Mouse (Mus musculus): Measurements from ENCODE around the gene Ucp2. TPM values are rescaled to one million over a fixed set of nuclear protein-coding genes. Genes with fewer than 3 reads are reported as not detected.
A peak's percentile ranks its signal among the peaks of the same experiment; 100 is the strongest.

Gene Ucp2
- polyA plus RNA-seq, 1 experiment from 2014 or later: 208 TPM

DNA sequence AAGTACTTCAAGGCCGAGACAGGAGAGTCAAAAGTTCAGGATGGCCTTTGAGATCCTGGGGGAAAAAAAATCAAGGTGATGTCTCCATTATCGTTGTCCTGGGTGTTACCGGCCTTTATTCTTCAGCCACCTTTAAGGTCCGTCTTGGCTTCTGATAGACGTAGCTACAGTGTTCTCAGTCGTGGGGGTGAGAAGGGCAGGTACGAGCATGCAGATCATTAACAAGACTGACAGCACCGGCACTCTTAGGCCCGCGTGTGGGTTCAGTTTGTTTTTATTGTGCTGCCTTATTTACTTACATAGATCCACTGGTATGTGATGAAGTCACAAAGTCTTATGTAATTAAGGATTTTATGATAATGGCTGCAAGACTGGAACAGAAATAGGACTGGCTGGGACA lies 29.4 kb upstream of the Ucp2 start:
- H3K27me3 ChIP-seq (ENCODE audit: control insufficient read depth, insufficient read depth, low read length): no peaks in the 10 kb centered on the region
- H3K36me3 ChIP-seq (ENCODE audit: control insufficient read depth, insufficient read depth, low read length): peaks cover 14% of the 10 kb centered on the region
- WGBS: 54% methylated on average over 10 of the region's 10 CpGs
- no peak overlapping the region for H3K9ac ChIP-seq (replicated peaks; ENCODE audit: low read depth, low read length)
- no peak overlapping the region for H3K4me2 ChIP-seq (replicated peaks; ENCODE audit: low read depth, low read length)
- H3K9me3 ChIP-seq (ENCODE audit: control insufficient read depth, low read depth, low read length): no peaks in the 10 kb centered on the region
- ATAC-seq (ENCODE audit: insufficient number of reproducible peaks, insufficient read depth, low FRiP score, low read depth): no peak
- no peak overlapping the region for H3K27ac ChIP-seq (ENCODE audit: low read length)
- H3K4me3 ChIP-seq (ENCODE audit: low read depth, low read length): no peak overlapping the region
- peaks cover 6% of the 10 kb centered on the region for H3K4me1 ChIP-seq (ENCODE audit: control insufficient read depth, insufficient read depth, low read length)

DNA sequence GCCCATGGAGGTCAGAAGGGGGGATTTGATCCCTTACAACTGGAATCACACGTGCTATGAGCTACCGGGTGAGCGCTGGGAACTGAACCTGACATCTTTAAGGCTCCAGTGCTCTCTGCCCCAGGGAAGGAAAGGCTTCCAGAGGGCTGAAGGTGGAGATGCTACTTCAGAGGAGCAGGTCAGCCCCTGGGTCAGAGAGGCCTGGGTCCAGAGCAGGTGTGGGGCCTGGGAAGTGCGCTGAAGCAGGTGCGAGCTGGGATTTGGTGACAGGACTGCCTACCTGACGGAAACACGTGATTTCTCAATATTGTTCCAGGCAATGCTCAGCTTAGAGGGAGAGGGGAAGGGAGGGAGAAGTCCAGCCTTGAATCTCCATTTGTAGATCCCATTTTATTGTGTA lies 28.9 kb upstream of the Ucp2 start:
- Histone ChIP-seq H3K36me3 (ENCODE audit: control insufficient read depth, insufficient read depth, low read length) (peaks cover 17% of the 10 kb centered on the region; the same call in 1 of the 2 replicates), H3K4me2 (replicated peaks; ENCODE audit: low read depth, low read length) (no peak overlapping the region), H3K4me1 (ENCODE audit: control insufficient read depth, insufficient read depth, low read length) (peaks cover 6% of the 10 kb centered on the region), H3K9me3 (ENCODE audit: control insufficient read depth, low read depth, low read length) (no peaks in the 10 kb centered on the region), H3K27ac (ENCODE audit: low read length) (no peak overlapping the region), H3K27me3 (ENCODE audit: control insufficient read depth, insufficient read depth, low read length) (no peaks in the 10 kb centered on the region), H3K4me3 (ENCODE audit: low read depth, low read length) (no peak overlapping the region), H3K9ac (replicated peaks; ENCODE audit: low read depth, low read length) (no peak overlapping the region)
- ATAC-seq (ENCODE audit: insufficient number of reproducible peaks, insufficient read depth, low FRiP score, low read depth): no peak
- 88% methylated on average over 7 of the region's 7 CpGs for WGBS

DNA sequence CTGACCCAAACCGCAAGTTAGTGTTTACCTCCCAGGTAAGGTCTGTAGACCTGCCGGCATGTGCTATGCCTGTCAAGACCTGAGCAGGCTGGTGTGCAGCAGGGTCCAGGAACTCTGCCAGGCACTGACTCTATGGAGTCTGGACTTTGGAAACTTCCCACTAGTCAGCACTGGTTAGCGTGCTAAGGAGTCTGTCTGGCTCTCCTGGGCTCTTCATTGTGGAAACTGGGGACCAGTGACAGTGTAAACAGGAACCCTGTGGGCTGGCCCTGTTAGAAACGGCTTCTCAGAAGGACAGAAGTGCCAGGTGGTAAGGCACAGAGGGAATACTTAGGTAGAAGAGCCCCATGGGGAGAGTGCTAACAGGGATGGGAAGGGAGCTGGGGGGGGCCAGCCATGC lies 27.9 kb upstream of the Ucp2 start:
- H3K27me3 ChIP-seq (ENCODE audit: control insufficient read depth, insufficient read depth, low read length): no peaks in the 10 kb centered on the region
- H3K9ac ChIP-seq (replicated peaks; ENCODE audit: low read depth, low read length): no peak overlapping the region
- H3K4me1 ChIP-seq (ENCODE audit: control insufficient read depth, insufficient read depth, low read length): peaks cover 6% of the 10 kb centered on the region
- H3K9me3 ChIP-seq (ENCODE audit: control insufficient read depth, low read depth, low read length): no peaks in the 10 kb centered on the region
- WGBS: 65% methylated on average over 4 of the region's 4 CpGs
- no peak for ATAC-seq (ENCODE audit: insufficient number of reproducible peaks, insufficient read depth, low FRiP score, low read depth)
- H3K36me3 ChIP-seq (ENCODE audit: control insufficient read depth, insufficient read depth, low read length): peaks cover 15% of the 10 kb centered on the region; the same call in 1 of the 2 replicates
- no peak overlapping the region; the same call in 1 of the 2 replicates for H3K4me2 ChIP-seq (replicated peaks; ENCODE audit: low read depth, low read length)
- H3K4me3 ChIP-seq (ENCODE audit: low read depth, low read length): no peak overlapping the region
- H3K27ac ChIP-seq (ENCODE audit: low read length): peak overlapping the region; percentile 46; the same call in 1 of the 2 replicates

DNA sequence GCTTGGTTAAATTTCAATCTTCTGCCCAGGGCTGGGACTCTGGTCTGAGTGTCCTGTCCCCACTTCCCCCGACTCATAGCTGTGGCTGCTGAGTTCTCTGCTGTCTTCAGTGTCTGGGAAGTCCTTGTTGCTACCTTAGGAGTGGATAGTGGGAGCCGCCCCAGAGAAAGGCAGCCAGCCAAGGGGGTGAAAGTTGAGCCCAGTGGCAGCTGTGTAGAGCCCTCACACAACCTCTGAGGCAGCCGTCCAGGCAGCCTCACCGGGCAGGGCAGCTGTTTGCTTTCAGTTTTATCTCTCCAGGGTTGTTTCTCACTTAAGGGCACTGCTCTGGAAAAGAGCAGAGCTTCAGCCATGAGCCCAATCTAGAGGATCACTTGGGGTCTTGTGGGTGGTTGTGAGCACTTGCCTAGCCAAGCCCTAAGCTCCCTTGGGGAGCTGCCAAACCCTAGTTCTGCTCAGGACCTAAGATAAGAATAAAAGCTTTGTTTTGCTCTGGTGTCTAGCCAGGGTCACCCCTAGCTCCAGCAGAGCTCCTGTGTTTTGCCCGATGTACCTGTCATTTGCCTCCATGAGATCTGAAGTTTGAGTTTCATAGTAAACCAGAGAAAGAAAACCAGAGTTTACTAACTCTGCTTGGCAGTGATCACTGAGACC lies 27.4 kb upstream of the Ucp2 start:
- Histone ChIP-seq H3K4me1 (ENCODE audit: control insufficient read depth, insufficient read depth, low read length) (peaks cover 6% of the 10 kb centered on the region), H3K27ac (ENCODE audit: low read length) (peak overlapping the region; percentile 46; the same call in 1 of the 2 replicates), H3K9ac (replicated peaks; ENCODE audit: low read depth, low read length) (no peak overlapping the region), H3K36me3 (ENCODE audit: control insufficient read depth, insufficient read depth, low read length) (peaks cover 14% of the 10 kb centered on the region; the same call in 1 of the 2 replicates), H3K9me3 (ENCODE audit: control insufficient read depth, low read depth, low read length) (no peaks in the 10 kb centered on the region), H3K4me2 (replicated peaks; ENCODE audit: low read depth, low read length) (no peak overlapping the region; the same call in 1 of the 2 replicates), H3K4me3 (ENCODE audit: low read depth, low read length) (no peak overlapping the region), H3K27me3 (ENCODE audit: control insufficient read depth, insufficient read depth, low read length) (no peaks in the 10 kb centered on the region)
- WGBS: 40% methylated on average over 5 of the region's 5 CpGs
- ATAC-seq (ENCODE audit: insufficient number of reproducible peaks, insufficient read depth, low FRiP score, low read depth): peak; percentile 16; the same call in 1 of the 2 replicates

DNA sequence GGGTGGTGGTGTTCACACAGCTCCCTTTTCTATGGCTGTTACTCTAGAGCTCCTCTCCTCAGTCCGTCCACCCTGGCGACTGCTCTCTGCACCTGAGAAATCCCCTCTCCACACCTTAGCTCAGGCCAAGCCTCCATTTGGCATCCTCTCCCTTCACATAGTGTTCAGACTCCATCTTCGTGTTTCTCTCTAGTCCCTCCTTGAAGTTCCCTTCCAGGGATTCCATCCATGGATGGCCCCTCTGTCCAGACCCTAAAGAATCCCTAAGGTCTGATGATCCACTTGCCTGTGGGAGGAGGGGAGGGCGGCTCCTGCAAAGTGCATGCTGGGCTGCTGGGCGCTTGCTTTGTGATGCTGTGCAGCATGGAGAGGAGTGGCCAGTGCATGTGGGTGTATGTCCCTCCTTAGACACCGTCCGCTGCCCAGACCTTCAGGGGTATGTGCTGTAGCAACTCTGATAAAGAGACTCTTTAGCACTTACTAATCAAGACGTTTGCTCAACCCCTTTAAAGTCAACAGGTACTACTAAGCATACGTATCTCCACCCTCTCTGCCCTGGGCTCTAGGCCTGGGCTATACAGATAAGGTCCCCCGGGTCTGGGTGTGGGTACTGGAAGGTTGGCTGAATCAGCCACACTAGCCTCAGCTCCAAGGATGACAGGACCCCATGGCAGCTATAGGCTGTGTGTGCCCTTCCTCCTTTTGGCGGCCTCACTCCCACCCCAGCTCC lies 26.2 kb upstream of the Ucp2 start:
- peak; percentile 91 for ATAC-seq (ENCODE audit: insufficient number of reproducible peaks, insufficient read depth, low FRiP score, low read depth)
- no peaks in the 10 kb centered on the region for H3K9me3 ChIP-seq (ENCODE audit: control insufficient read depth, low read depth, low read length)
- peak overlapping the region; percentile 30; the same call in 1 of the 2 replicates for H3K27ac ChIP-seq (ENCODE audit: low read length)
- no peaks in the 10 kb centered on the region for H3K27me3 ChIP-seq (ENCODE audit: control insufficient read depth, insufficient read depth, low read length)
- peaks cover 10% of the 10 kb centered on the region; the same call in 1 of the 2 replicates for H3K36me3 ChIP-seq (ENCODE audit: control insufficient read depth, insufficient read depth, low read length)
- no peak overlapping the region for H3K4me2 ChIP-seq (replicated peaks; ENCODE audit: low read depth, low read length)
- no peak overlapping the region for H3K4me3 ChIP-seq (ENCODE audit: low read depth, low read length)
- H3K9ac ChIP-seq (replicated peaks; ENCODE audit: low read depth, low read length): no peak overlapping the region
- peaks cover 6% of the 10 kb centered on the region for H3K4me1 ChIP-seq (ENCODE audit: control insufficient read depth, insufficient read depth, low read length)
- WGBS: 78% methylated on average over 11 of the region's 11 CpGs

DNA sequence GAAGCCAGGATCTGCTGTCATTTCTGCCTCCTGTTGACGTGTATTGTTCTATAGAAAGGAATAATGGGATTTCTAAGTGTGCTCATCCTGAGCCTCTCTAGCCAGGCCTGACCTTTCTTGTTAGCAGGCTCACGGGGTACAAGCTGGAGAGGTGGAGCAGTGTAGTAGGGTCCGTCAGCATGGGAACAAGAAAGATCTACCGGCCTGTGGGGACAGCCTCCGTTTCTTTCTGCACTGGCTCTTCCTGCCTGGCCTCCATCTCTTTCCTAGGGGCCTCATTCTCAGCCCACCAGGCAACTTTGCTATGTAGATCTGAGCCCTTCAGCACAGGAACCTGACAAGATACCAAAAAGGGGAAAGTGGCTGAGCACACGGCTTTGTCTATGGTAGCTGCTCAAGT lies 24.4 kb upstream of the Ucp2 start:
- Histone ChIP-seq H3K4me1 (ENCODE audit: control insufficient read depth, insufficient read depth, low read length) (peaks cover 6% of the 10 kb centered on the region), H3K36me3 (ENCODE audit: control insufficient read depth, insufficient read depth, low read length) (peaks cover 10% of the 10 kb centered on the region; the same call in 1 of the 2 replicates), H3K9me3 (ENCODE audit: control insufficient read depth, low read depth, low read length) (no peaks in the 10 kb centered on the region), H3K27me3 (ENCODE audit: control insufficient read depth, insufficient read depth, low read length) (no peaks in the 10 kb centered on the region), H3K27ac (ENCODE audit: low read length) (no peak overlapping the region), H3K9ac (replicated peaks; ENCODE audit: low read depth, low read length) (no peak overlapping the region), H3K4me2 (replicated peaks; ENCODE audit: low read depth, low read length) (no peak overlapping the region), H3K4me3 (ENCODE audit: low read depth, low read length) (no peak overlapping the region)
- no peak for ATAC-seq (ENCODE audit: insufficient number of reproducible peaks, insufficient read depth, low FRiP score, low read depth)
- WGBS: 90% methylated on average over 6 of the region's 6 CpGs

DNA sequence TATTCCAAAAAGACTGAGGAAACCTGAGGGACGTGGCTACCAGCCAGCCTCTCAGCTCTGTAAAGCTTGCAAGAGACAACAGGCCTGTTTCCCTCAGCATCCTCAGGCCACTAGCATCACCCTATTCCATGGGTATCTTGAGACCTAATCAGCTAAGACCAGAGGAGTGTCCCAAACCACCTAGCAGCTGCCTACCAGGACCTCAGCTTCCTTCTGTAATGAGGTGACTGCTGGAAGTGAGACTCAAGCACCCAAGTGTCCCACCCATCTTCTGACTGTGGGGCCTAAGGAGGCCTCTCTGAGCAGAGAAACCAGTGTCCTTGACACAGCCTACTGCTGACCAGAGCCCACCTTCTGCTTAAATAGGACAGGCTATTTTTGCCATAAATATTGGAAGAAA lies 23.6 kb upstream of the Ucp2 start:
- no peak for ATAC-seq (ENCODE audit: insufficient number of reproducible peaks, insufficient read depth, low FRiP score, low read depth)
- H3K9me3 ChIP-seq (ENCODE audit: control insufficient read depth, low read depth, low read length): no peaks in the 10 kb centered on the region
- peaks cover 6% of the 10 kb centered on the region for H3K4me1 ChIP-seq (ENCODE audit: control insufficient read depth, insufficient read depth, low read length)
- H3K27ac ChIP-seq (ENCODE audit: low read length): no peak overlapping the region
- peaks cover 7% of the 10 kb centered on the region; the same call in 1 of the 2 replicates for H3K36me3 ChIP-seq (ENCODE audit: control insufficient read depth, insufficient read depth, low read length)
- H3K4me3 ChIP-seq (ENCODE audit: low read depth, low read length): no peak overlapping the region
- WGBS: 88% methylated on average over 1 of the region's 1 CpGs
- no peak overlapping the region for H3K9ac ChIP-seq (replicated peaks; ENCODE audit: low read depth, low read length)
- H3K27me3 ChIP-seq (ENCODE audit: control insufficient read depth, insufficient read depth, low read length): no peaks in the 10 kb centered on the region
- H3K4me2 ChIP-seq (replicated peaks; ENCODE audit: low read depth, low read length): no peak overlapping the region

DNA sequence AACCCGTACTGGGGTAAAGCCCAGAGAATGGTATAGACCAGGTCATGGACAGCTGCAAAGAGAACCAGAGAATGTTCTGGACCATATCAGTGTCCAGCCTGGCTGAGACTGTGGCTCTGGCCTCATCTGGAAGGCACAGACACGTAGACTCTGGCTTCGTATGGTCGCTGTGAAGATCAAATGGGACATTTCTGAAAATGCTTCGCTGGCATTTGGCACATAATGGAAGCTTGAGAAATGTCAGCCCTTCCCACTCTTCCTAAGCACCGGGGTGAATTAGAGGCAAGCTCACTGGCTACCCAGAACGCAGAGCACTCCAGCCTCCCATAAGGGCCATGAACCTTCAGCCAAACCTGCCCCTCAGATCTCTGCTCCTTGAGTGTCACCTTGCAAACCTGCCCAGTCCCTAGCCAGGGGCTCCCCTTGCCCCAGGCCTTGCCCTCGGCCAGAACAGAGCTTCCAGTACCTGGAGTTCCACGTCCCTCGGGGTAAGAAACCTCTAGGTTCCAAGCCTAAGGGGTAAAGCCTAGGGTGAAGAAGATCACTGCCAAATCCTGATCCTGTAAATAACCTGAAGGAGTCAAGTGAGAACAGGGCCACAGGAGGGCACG lies 22.2 kb upstream of the Ucp2 start:
- Histone ChIP-seq H3K4me1 (ENCODE audit: control insufficient read depth, insufficient read depth, low read length) (no peaks in the 10 kb centered on the region; the same call in 1 of the 2 replicates), H3K9me3 (ENCODE audit: control insufficient read depth, low read depth, low read length) (no peaks in the 10 kb centered on the region), H3K27ac (ENCODE audit: low read length) (no peak overlapping the region), H3K4me3 (ENCODE audit: low read depth, low read length) (no peak overlapping the region), H3K9ac (replicated peaks; ENCODE audit: low read depth, low read length) (no peak overlapping the region), H3K4me2 (replicated peaks; ENCODE audit: low read depth, low read length) (no peak overlapping the region), H3K36me3 (ENCODE audit: control insufficient read depth, insufficient read depth, low read length) (peaks cover 7% of the 10 kb centered on the region; the same call in 1 of the 2 replicates), H3K27me3 (ENCODE audit: control insufficient read depth, insufficient read depth, low read length) (no peaks in the 10 kb centered on the region)
- 88% methylated on average over 11 of the region's 11 CpGs for WGBS
- ATAC-seq (ENCODE audit: insufficient number of reproducible peaks, insufficient read depth, low FRiP score, low read depth): no peak
